Mouse (Mus musculus) cerebellum, postnatal 36 days (tissue): ENCODE results near the gene Cryzl1.

ENCODE experiments used
- DNase-seq, 2 experiments: peaks; one replicate each; pipeline ENCODE4 v3.0.0; 2021 to 2022; ENCODE audit warnings: mixed read lengths in 2 of 2

The Cryzl1 gene

DNA sequence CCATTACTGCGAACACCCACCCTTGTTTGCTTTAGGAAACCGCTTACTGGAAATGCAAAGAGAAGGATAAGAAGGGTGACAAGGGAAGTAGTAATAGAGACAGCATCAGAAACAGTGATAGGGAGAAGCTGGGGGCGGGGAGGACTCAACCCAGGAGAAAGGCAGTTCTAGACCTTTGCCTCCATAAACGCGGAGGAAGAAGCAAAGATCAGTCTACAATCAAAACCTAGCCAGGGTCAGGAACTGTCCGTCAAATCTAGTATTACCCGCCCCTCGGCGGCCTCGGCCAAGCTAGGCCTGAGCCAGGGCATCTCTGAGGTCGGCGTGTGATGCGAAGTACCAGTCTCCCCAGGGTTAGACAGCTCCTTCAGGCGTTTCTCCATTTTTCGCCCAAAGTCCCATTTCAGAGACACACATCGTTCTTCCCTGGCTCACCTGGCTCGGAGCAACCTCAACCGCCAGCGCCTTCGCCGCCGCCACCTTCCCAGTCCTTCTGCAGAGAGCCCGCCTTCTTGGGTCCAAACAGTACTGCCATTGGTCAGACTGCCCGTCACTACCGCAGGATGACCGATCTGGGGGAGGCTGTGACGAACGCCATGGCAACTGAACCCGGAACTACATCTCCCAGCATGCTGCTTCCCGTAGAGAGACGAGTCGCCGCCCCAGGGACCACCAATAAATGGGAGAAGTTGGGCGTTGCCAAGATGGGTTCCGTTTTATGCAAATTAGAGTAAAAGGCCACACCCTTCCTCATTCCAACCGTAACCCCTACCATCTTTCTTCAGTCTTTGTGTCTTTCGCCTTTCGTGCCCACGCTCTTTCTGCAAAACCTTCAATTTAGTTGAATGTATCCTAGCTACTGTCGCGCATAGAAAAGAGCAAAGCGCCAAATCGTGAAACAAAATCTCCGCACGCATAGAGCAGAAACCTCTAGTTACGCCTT, at the start of gene Cryzl1:
Cryzl1 (minus strand) TSS at position 853 of the 943 bp plus-strand sequence.
- DNase-seq, result peak; percentile 98

- DNase-seq, result no peak
Observed at GRCm38 (mm10) chr16:91772586-91772985, 43.8 kb upstream of the Cryzl1 start.

DNA sequence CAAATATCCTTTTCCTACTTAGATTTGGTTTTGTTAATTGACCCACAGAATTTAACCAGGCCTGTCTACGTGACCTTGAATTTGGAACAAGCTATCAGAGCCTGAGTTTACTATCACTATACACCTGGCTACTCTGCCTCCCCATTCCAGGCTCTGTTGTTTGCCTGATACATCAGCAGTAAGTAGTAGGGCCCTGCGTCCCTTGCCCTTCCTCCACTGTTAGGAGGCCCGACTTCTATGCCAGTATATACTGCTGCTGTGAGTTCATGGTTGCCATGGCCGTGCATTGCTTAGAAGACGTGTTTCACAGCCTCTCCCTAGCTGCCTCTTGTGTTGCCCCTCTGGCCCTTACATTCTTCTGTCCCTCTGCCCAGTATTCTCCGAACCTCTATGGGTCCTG, 42.6 kb upstream of the Cryzl1 start:
- DNase-seq, result no peak

DNA sequence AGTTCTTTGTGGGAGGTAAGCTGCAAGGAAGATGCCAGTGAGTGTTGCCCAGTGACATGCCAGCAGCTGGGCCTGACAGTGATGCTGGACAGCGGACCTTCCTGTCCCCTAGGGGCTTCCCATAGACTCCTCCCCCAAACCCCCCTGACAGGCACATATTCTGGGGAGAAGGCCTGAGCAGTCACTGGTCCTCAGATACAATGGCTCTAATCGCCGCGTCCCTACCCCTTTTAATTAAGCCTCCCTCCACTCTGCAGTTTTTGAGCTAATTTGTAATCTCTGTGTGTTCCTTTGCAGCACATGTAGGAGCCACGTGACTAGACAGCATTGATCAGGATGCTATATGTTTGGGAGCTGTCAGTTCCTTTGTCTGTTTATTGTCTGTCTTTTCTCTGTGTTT, 41.9 kb upstream of the Cryzl1 start:
- DNase-seq, result no peak

- peak; percentile 40 to 59 for DNase-seq
Observed at GRCm38 (mm10) chr16:91769911-91770310, 41.1 kb upstream of the Cryzl1 start.

- DNase-seq, result no peak
Observed at GRCm38 (mm10) chr16:91768586-91768985, 39.8 kb upstream of the Cryzl1 start.

DNA sequence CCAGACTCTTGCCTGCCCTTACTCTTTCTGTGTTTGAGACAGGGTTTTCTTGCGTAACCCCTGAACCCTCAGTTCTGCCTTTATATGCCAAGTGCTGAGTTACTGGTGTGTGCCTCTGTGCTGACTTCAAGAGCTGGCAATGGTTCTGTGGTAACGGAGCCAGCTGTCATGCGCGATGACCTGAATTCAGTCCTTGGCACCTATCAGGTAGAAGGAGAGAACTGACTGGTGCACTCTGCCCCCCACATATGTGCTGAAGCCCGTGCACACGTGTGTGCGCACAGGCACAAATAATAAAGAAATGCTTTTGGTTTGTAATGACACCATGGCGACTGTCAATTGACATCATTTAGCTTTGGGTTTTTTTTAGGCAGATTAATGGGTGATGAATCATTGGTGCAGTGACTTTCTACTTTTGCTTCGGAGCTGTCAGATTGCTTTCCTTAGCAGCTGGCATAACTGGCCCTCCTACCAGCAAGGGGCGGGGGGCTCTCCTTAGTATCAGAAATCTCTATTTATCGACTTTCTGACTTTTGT, 38.5 kb upstream of the Cryzl1 start:
- peak; percentile 77 to 79 for DNase-seq

DNA sequence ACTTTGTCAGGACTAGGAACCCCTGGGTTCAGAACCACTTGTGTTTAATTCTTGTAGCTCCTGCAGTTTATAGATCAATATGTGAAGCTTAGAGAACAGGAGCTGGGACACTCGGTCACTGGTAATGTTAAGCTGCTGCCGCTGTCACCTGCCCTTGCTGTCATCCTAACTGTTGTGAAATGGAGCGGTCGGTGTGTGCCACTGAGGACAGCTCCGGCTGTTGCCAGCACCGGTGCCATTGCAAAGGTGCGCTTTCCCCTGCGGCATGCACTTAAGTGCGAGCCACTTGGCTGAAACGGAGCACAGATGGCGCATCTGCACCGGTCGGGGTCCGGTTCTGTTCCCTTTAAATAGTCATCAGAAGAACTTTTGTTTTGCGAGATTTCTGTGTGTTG, 37.0 kb upstream of the Cryzl1 start:
- no peak for DNase-seq

GRCm38 (mm10) chr16:91765121-91765815, 36.5 kb upstream of the Cryzl1 start:
- DNase-seq, result no peak

- no peak for DNase-seq
Observed at GRCm38 (mm10) chr16:91764414-91764813, 35.6 kb upstream of the Cryzl1 start.

DNA sequence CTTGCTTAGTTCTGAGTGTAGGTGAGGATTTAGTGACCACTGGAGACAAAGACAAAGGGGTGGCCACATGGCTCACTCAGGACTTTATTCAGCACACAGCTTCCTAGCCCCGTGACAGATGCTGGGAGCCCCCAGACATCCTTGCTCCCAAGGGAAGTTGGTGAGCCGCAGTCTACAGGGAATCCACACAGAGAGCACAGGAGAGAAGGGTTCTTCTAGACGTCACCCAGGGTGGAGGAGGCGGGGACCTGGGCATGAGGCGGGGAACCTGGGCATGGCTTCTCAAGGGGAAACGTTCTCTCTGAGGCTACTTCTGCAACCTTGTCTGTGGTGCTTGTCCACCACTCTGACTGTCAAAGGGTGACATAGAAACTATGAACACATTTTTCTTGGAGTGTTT, 35.2 kb upstream of the Cryzl1 start:
- no peak for DNase-seq

DNA sequence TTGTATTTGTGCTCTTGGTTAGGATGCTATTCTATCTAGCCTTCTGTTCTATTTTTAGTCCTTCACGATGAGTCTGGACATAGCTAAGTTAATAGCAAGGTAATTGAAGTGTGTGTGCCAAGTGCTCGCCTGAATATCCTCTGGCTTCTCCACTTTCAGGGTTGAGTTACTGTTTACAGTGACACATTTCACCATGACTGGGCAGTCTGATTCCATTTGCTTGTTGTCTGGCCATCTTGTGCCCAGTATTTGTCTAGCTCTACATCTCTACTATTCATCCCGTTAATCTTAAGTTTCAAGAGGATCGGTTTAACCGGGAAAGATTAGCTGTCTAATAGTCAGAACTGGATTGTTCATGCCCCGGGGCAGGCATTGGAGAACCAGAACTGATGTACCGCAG, 33.7 kb upstream of the Cryzl1 start:
- no peak for DNase-seq

DNA sequence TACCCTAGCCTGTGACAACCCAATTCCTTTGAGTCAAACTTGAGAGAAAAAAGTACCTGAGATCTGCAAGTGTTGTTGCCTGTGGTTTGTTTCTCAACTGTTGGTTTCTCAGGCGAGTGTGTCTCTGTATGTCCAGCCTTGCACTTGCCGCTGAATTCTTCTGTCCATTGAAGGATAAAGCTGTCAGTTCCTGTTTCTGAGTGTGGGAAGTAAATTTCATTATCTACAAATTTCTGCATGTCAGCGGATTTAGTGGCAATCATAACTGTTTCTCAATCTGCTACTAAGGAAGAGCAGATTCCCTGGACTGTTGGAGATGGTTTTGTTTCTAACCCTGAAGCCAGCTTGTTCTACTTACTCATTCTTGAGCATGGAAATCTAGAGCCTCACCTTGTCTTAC, 33.0 kb upstream of the Cryzl1 start:
- DNase-seq, result no peak

DNA sequence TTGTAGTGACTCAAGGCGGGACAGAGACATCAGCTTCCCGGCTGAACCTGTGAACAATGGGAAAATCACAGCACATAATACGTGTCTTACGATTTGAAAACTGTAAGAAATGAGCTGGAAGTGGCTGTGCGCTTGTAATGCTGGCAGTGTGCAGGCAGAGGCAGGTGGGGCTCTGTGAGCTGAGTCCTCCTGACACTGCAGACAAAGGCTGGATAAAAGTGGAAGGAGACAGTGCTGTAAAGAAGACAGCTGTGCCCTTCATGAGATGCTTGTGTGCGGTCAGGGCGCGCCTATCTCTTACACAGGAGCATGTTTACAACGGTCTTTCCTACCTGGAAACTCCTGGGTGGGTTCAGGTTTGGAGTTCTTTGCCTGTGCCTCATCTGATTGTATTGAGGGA, 32.4 kb upstream of the Cryzl1 start:
- DNase-seq, result no peak

DNA sequence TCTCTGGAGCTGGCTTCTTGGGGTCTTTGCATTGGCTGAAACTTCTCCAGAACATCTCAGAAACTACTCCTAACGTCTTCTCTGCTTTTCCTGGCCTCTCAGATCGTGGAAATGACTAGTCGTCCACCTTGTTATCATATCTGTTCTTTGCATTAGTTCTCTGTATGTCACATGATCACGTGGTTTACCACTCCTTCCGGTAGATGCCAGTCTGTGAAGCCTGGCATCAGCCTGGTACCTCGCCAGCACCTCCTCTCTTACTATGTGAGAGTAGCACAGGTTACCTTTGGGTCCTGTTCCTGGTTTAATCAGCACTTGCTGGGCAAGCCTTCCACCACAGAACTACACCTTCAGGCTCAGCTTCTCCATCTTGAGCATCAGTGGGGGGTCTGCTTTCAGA, 26.2 kb upstream of the Cryzl1 start:
- no peak for DNase-seq

DNA sequence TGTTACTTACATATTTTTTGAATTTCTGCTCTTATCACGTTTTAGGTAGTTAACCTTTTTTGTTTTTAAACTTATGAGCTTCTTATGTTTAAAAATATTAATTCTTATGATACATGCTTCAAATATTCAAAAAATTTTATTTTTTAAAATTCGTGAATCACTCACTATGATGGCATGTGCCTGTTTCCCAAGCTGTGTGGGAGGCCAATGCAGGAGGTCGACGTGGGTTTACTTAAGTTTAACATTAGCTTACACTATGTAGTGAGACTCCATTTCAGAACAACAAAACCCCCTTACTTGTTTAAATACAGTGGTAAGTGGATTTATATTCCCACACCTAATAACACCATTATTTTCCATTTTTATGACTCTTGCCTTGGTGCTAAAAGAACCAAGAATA, 24.8 kb upstream of the Cryzl1 start:
- DNase-seq, result no peak

- no peak for DNase-seq
Observed at GRCm38 (mm10) chr16:91751644-91752385, 23.0 kb upstream of the Cryzl1 start.

GRCm38 (mm10) chr16:91747567-91747966, 18.8 kb upstream of the Cryzl1 start:
- no peak for DNase-seq

- peak; percentile 80 to 82 for DNase-seq
Observed at GRCm38 (mm10) chr16:91746101-91746950, 17.6 kb upstream of the Cryzl1 start.

- no peak for DNase-seq
Observed at GRCm38 (mm10) chr16:91743055-91743454, 14.3 kb upstream of the Cryzl1 start.

DNA sequence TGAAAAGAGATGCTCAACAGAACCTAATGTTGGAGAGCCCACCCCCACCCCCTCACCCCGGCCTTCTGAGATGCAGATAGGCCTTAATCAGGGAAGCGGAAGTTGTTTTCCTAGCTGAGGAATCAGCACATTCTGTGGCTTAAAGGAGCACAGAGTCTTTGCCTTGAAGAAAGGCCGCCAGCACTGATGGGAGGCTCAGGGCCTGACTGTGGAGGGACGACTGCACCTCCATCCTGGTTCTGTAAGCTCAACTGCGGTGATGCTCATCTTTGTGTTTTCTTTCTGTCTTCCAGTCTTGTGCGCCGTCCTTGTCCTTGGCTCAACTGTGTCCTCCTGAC, 12.1 kb upstream of the Cryzl1 start:
- no peak for DNase-seq
